Mouse (Mus musculus) hindbrain, embryonic 11.5 days (tissue): ENCODE measurements around the gene Dock4. TPM values are rescaled to one million over a fixed set of nuclear protein-coding genes. Genes with fewer than 3 reads are reported as not detected.
A peak's percentile ranks its signal among the peaks of the same experiment; 100 is the strongest.

Source experiments
- ATAC-seq: fragments of 200-750 bp; cut with Nextera tagmentation; 2 replicates; pipeline ENCODE4 v1.8.0; 2017; ENCODE audit warnings: mild to moderate bottlenecking, moderate TSS enrichment, moderate library complexity; ENCODE audit not compliant: low FRiP score
- DNase-seq: peaks from one replicate; pipeline ENCODE4 v3.0.0-alpha.2; 2015; ENCODE audit warnings: low spot score
- H3K27ac ChIP-seq: fragments of 300-500 bp; sonication (generic); 2 replicates; pipeline ENCODE4 v1.5.1; 2014; ENCODE audit warnings: mild to moderate bottlenecking, low read depth, low read length
- H3K27me3 ChIP-seq: fragments of 300-500 bp; sonication (generic); 2 replicates; pipeline ENCODE4 v1.6.1; 2014; ENCODE audit warnings: mild to moderate bottlenecking, low read length, moderate library complexity, mixed read lengths; ENCODE audit not compliant: control insufficient read depth, insufficient read depth
- H3K36me3 ChIP-seq: fragments of 300-500 bp; sonication (generic); 2 replicates; pipeline ENCODE4 v1.6.1; 2014; ENCODE audit warnings: mild to moderate bottlenecking, low read length, moderate library complexity, mixed read lengths; ENCODE audit not compliant: control insufficient read depth, insufficient read depth
- H3K4me1 ChIP-seq: fragments of 300-500 bp; sonication (generic); replicated peaks from 2 replicates; pipeline ENCODE4 v1.6.1; 2014; ENCODE audit warnings: low read length, mixed read lengths; ENCODE audit not compliant: control insufficient read depth, insufficient read depth
- H3K4me2 ChIP-seq: fragments of 300-500 bp; sonication (generic); replicated peaks from 2 replicates; pipeline ENCODE4 v1.6.1; 2014; ENCODE audit warnings: mild to moderate bottlenecking, low read depth, low read length
- H3K4me3 ChIP-seq: fragments of 300-500 bp; sonication (generic); 2 replicates; pipeline ENCODE4 v1.5.1; 2014; ENCODE audit warnings: low read depth, low read length
- H3K9ac ChIP-seq: fragments of 300-500 bp; sonication (generic); 2 replicates; pipeline ENCODE4 v1.6.1; 2014; ENCODE audit warnings: low read depth, low read length
- H3K9me3 ChIP-seq: fragments of 300-500 bp; sonication (generic); 2 replicates; pipeline ENCODE4 v1.6.1; 2016; ENCODE audit warnings: low read length; ENCODE audit not compliant: control insufficient read depth
- WGBS: fragments of 180-500 bp; shearing (Covaris S2); extraction: QIAGEN DNeasy Blood & Tissue Kit; methylation state at CpG from one replicate; pipeline ENCODE4 v1.1.7; 2014; 5-methylcytosine and 5-hydroxymethylcytosine counted together
- polyA plus RNA-seq: library from polyadenylated mRNA; unstranded; fragments of >200 nt; fragmentation: Nextera tagmentation; extraction: Ambion mirVana; gene quantifications from 2 replicates; pipeline ENCODE4 v1.2.1, GENCODE M21; 2014

Dock4 gene
- polyA plus RNA-seq, 1 experiment from 2014 or later = 29.4 TPM

DNA sequence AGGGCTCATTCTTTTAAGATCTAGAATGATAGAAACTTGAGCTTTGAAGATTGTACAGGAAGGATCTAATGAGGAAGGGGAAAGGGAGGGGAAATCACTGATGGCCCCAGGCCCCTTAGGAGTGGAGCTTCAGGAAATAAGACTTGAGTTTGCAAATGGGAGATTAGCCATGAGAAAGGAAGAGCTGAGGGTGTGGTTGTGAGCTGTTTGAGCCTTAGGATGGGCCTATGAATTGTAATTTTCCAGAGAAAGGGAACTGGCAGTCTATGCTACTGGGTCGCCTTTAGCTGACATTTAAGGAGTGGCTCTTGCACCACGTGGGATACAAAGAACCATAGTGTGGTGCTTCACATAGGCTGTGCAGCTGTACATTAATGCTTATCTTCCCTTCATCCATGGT lies 208.6 kb downstream of the Dock4 start:
- no peak overlapping the region for H3K27ac ChIP-seq
- no peak overlapping the region for H3K4me3 ChIP-seq
- no peaks in the 10 kb centered on the region for H3K36me3 ChIP-seq
- H3K9ac ChIP-seq = no peak overlapping the region
- H3K4me1 ChIP-seq = no peaks in the 10 kb centered on the region
- no peak for DNase-seq
- no peaks in the 10 kb centered on the region for H3K27me3 ChIP-seq
- WGBS = 88% methylated on average over 2 of the region's 2 CpGs
- no peak for ATAC-seq
- no peak overlapping the region for H3K4me2 ChIP-seq
- no peaks in the 10 kb centered on the region for H3K9me3 ChIP-seq

- Histone ChIP-seq H3K4me3 (no peak overlapping the region), H3K4me1 (no peaks in the 10 kb centered on the region), H3K36me3 (no peaks in the 10 kb centered on the region), H3K4me2 (no peak overlapping the region), H3K9me3 (no peaks in the 10 kb centered on the region), H3K27ac (no peak overlapping the region), H3K27me3 (no peaks in the 10 kb centered on the region), H3K9ac (no peak overlapping the region)
- DNase-seq (no peak), ATAC-seq (no peak)
- 97% methylated on average over 2 of the region's 2 CpGs for WGBS
These were observed 210.1 kb downstream of the Dock4 start for GRCm38 (mm10) chr12:40655861-40656260.

DNA sequence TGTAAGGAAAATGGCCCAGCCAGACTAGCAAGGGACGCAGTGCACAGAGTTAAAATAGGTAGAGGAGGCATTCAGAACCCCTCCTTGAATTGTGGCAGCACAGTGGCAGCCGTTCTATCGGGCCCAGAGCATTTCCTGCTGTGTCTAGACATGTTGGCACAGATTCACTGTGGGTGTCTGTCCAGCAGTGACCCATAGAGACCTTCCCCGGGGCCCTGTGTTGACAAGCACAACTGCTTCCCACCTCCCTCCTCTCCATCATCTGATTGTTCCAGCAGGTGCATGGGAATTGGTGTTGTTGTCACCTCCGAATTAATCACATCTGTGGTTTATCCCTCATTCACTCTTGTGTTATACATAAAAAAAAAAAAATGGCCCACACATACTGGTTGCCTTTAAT lies 210.7 kb downstream of the Dock4 start:
- Histone ChIP-seq H3K36me3 (no peaks in the 10 kb centered on the region), H3K4me1 (no peaks in the 10 kb centered on the region), H3K9me3 (no peaks in the 10 kb centered on the region), H3K27me3 (no peaks in the 10 kb centered on the region), H3K27ac (no peak overlapping the region), H3K4me2 (no peak overlapping the region), H3K4me3 (no peak overlapping the region), H3K9ac (no peak overlapping the region)
- no peak for DNase-seq
- ATAC-seq = no peak
- WGBS = 55% methylated on average over 5 of the region's 5 CpGs

DNA sequence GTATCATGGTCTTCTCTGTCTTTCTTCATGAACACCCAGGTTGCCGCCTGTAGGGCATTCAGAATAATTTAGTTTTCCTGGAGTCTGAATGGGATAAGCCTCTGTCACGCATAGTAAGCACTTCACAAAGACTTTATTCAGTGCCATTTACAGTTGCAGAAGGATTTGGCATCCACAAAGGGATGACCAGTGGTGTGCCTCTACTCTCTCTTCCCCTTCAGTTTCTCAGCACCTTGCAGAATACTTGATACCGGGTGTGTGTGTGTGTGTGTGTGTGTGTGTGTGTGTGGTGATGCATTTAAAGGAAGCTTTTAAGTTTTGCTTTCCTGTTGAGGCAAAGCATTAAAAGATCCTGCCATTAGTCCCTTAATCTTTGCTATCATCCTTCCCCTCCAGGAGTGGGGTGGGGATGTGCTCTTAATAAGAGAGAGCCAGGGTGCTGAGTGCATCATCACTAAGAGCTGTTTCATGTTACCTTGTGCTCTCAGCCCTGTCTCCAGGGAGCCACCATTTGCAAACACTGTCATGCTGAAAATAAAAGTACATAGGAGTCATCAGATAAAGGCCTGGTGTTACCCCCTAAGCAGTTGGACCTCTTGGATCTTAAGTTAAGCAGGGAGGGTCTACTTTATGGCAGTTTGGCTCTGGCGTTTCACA lies 211.6 kb downstream of the Dock4 start:
- Histone ChIP-seq H3K27ac (no peak overlapping the region), H3K9me3 (no peaks in the 10 kb centered on the region), H3K4me2 (no peak overlapping the region), H3K4me1 (no peaks in the 10 kb centered on the region), H3K4me3 (no peak overlapping the region), H3K9ac (no peak overlapping the region), H3K27me3 (no peaks in the 10 kb centered on the region), H3K36me3 (no peaks in the 10 kb centered on the region)
- DNase-seq (no peak), ATAC-seq (no peak)
- 77% methylated on average over 4 of the region's 4 CpGs for WGBS

GRCm38 (mm10) chr12:40659689-40660088 lies 213.9 kb downstream of the Dock4 start:
- DNase-seq = no peak
- 87% methylated on average over 6 of the region's 6 CpGs for WGBS
- no peak for ATAC-seq
- Histone ChIP-seq H3K27me3 (no peaks in the 10 kb centered on the region), H3K4me3 (no peak overlapping the region), H3K9me3 (no peaks in the 10 kb centered on the region), H3K4me2 (no peak overlapping the region), H3K4me1 (no peaks in the 10 kb centered on the region), H3K36me3 (no peaks in the 10 kb centered on the region), H3K27ac (no peak overlapping the region), H3K9ac (no peak overlapping the region)

GRCm38 (mm10) chr12:40669460-40669859 lies 223.7 kb downstream of the Dock4 start:
- Histone ChIP-seq H3K27ac (no peak overlapping the region), H3K4me3 (no peak overlapping the region), H3K4me1 (no peaks in the 10 kb centered on the region), H3K27me3 (no peaks in the 10 kb centered on the region), H3K36me3 (no peaks in the 10 kb centered on the region), H3K4me2 (no peak overlapping the region), H3K9ac (no peak overlapping the region), H3K9me3 (no peaks in the 10 kb centered on the region)
- WGBS = 89% methylated on average over 2 of the region's 2 CpGs
- DNase-seq (no peak), ATAC-seq (no peak)

DNA sequence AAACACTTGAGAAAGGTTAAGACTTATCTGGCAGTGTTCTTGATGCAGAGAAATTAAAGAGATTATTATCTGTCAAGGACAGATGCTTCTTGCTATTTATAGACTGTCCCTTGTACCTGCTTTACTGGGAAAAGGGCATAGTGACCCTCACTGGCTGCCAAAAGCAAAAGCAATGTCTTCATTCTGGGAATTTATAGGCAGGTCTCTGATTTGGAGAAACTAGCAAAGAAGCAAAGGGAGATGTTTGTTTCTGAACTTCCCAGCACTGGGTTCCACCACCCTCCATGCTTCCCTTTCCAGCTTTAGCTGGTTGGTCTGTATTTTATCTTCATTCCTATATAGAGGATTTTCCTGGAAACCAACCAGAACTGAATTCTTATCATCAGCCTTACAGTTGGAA lies 225.0 kb downstream of the Dock4 start:
- no peaks in the 10 kb centered on the region for H3K36me3 ChIP-seq
- no peak overlapping the region for H3K4me2 ChIP-seq
- no peak for ATAC-seq

DNA sequence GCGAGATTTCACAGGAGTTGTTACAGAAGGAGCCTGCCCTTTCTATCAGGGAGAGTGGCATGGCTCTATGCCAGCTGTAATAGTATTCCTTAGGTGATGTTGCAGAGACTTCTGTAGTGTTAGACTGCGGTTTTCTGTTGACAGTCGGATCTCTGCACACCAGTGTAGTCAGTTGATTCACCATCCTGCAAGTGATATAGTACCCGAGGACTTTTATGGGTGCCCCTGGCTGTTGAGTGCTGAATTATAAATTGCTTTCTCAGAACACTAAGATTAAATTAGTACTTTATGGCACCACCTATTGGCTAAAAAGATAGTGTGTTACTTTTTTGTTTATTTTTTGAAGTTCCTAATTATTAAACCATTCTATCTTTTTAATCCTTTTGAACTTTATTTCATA lies 234.0 kb downstream of the Dock4 start:
- no peak overlapping the region for H3K4me2 ChIP-seq
- no peak overlapping the region for H3K9ac ChIP-seq
- no peak for ATAC-seq
- H3K9me3 ChIP-seq = no peaks in the 10 kb centered on the region
- H3K4me1 ChIP-seq = no peaks in the 10 kb centered on the region
- WGBS = 90% methylated on average over 4 of the region's 4 CpGs
- DNase-seq = no peak
- H3K27ac ChIP-seq = no peak overlapping the region
- no peaks in the 10 kb centered on the region for H3K27me3 ChIP-seq
- no peaks in the 10 kb centered on the region for H3K36me3 ChIP-seq
- no peak overlapping the region for H3K4me3 ChIP-seq

More for the DNA sequence above, 225.0 kb downstream of the Dock4 start:
- no peak overlapping the region for H3K9ac ChIP-seq
- DNase-seq = no peak
- H3K9me3 ChIP-seq = no peaks in the 10 kb centered on the region
- H3K27ac ChIP-seq = no peak overlapping the region
- no peak overlapping the region for H3K4me3 ChIP-seq
- H3K27me3 ChIP-seq = no peaks in the 10 kb centered on the region
- no peaks in the 10 kb centered on the region for H3K4me1 ChIP-seq

DNA sequence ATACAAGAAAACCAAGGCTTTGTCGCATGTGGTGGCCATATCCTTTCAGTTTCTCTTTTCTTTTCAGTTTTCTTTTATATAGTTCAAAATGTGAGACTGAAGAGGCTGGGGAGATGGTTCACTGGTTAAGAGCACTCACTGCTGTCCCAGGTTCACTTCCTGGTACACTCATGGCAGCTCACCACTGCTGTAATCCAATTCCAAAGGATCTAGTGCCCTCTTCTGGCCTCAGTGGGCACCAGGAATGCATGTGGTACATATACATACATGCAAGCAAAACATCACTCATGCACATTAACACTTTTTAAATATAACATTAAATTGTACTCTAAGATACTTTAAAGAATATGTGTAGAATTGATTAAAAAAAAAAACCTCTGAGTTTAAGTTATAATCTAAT lies 234.8 kb downstream of the Dock4 start:
- Histone ChIP-seq H3K9me3 (no peaks in the 10 kb centered on the region), H3K4me1 (no peaks in the 10 kb centered on the region), H3K27me3 (no peaks in the 10 kb centered on the region), H3K4me3 (no peak overlapping the region), H3K27ac (no peak overlapping the region), H3K36me3 (no peaks in the 10 kb centered on the region), H3K9ac (no peak overlapping the region), H3K4me2 (no peak overlapping the region)
- ATAC-seq = no peak
- peak; percentile 45 for DNase-seq
- 84% methylated on average over 1 of the region's 1 CpGs for WGBS
